12 mouse cellular contexts compared by ENCODE assay signal in genomic region chr1:156046688-156047087, GRCm38 (mm10). TPM values are rescaled to one million over a fixed set of nuclear protein-coding genes. Genes with fewer than 3 reads are reported as not detected.
DNase-seq lines count a peak whose midpoint lies in the region; ATAC-seq and TF ChIP-seq lines count a peak whose summit lies in the region.
"Had no signal": no experiment of that assay in that cellular context is flagged by ENCODE, and none has a peak within 500 bp of the region (broad histone marks: within the 10 kb centered on the region; RNA-seq: fewer than 3 reads in every experiment).

No protein-coding gene starts in this region.

- H3K36me3 ChIP-seq in forebrain, embryonic 14.5 days (ENCODE audit: control insufficient read depth, insufficient read depth, low read length) = peaks cover 48% of the 10 kb centered on the region
- peaks cover 43% of the 10 kb centered on the region for H3K36me3 ChIP-seq in forebrain, embryonic 12.5 days (replicated peaks)
- H3K36me3 ChIP-seq in C2C12 (ENCODE audit: control insufficient read depth, insufficient read depth) = peaks cover 81% of the 10 kb centered on the region
- peaks cover 8% of the 10 kb centered on the region for H3K36me3 ChIP-seq in kidney, postnatal 0 days (ENCODE audit: insufficient read depth, low read length)
- H3K36me3 ChIP-seq in hindbrain, embryonic 11.5 days (ENCODE audit: control insufficient read depth, insufficient read depth, low read length) = no peaks in the 10 kb centered on the region

- H3K4me2 ChIP-seq in forebrain, embryonic 14.5 days (ENCODE audit: low read length) = no peak overlapping the region
- no peak overlapping the region for H3K4me2 ChIP-seq in forebrain, embryonic 12.5 days
- no peak overlapping the region for H3K4me2 ChIP-seq in kidney, postnatal 0 days (ENCODE audit: low read length)
- no peak overlapping the region for H3K4me2 ChIP-seq in hindbrain, embryonic 11.5 days (replicated peaks; ENCODE audit: low read depth, low read length)
- H3K4me2 ChIP-seq: heart, embryonic 15.5 days; lung, embryonic 14.5 days had no signal

- no peaks in the 10 kb centered on the region for H3K9me3 ChIP-seq in forebrain, embryonic 14.5 days (replicated peaks; ENCODE audit: control insufficient read depth, low read length)
- no peaks in the 10 kb centered on the region for H3K9me3 ChIP-seq in forebrain, embryonic 12.5 days
- H3K9me3 ChIP-seq in kidney, postnatal 0 days (replicated peaks; ENCODE audit: low read length) = no peaks in the 10 kb centered on the region
- H3K9me3 ChIP-seq in hindbrain, embryonic 11.5 days (ENCODE audit: control insufficient read depth, low read length) = no peaks in the 10 kb centered on the region
- H3K9me3 ChIP-seq: heart, embryonic 15.5 days had no signal

- no peak overlapping the region for H3K9ac ChIP-seq in forebrain, embryonic 14.5 days (ENCODE audit: low read length)
- H3K9ac ChIP-seq in forebrain, embryonic 12.5 days = no peak overlapping the region
- no peak overlapping the region for H3K9ac ChIP-seq in kidney, postnatal 0 days (ENCODE audit: low read depth, low read length)
- no peak overlapping the region for H3K9ac ChIP-seq in hindbrain, embryonic 11.5 days (ENCODE audit: low read depth, low read length)
- H3K9ac ChIP-seq: heart, embryonic 15.5 days; lung, embryonic 14.5 days had no signal

- H3K27me3 ChIP-seq in forebrain, embryonic 14.5 days (replicated peaks; ENCODE audit: control insufficient read depth, insufficient read depth, low read length) = no peaks in the 10 kb centered on the region
- H3K27me3 ChIP-seq in forebrain, embryonic 12.5 days = no peaks in the 10 kb centered on the region
- H3K27me3 ChIP-seq in C2C12 (ENCODE audit: control insufficient read depth, insufficient read depth, insufficient read length) = no peaks in the 10 kb centered on the region
- no peaks in the 10 kb centered on the region for H3K27me3 ChIP-seq in kidney, postnatal 0 days (ENCODE audit: insufficient read depth, low read length)
- H3K27me3 ChIP-seq in hindbrain, embryonic 11.5 days (ENCODE audit: control insufficient read depth, insufficient read depth, low read length) = no peaks in the 10 kb centered on the region
- H3K27me3 ChIP-seq: heart, embryonic 15.5 days; Patski had no signal

- peaks cover 12% of the 10 kb centered on the region for H3K4me1 ChIP-seq in forebrain, embryonic 14.5 days (ENCODE audit: control insufficient read depth, insufficient read depth, low read length)
- peaks cover 16% of the 10 kb centered on the region for H3K4me1 ChIP-seq in forebrain, embryonic 12.5 days
- H3K4me1 ChIP-seq in kidney, postnatal 0 days (replicated peaks; ENCODE audit: insufficient read depth, low read length) = peaks cover 12% of the 10 kb centered on the region
- no peaks in the 10 kb centered on the region for H3K4me1 ChIP-seq in hindbrain, embryonic 11.5 days (replicated peaks; ENCODE audit: control insufficient read depth, insufficient read depth, low read length)

- ATAC-seq in forebrain, embryonic 14.5 days = no peak
- ATAC-seq in forebrain, embryonic 12.5 days (ENCODE audit: low FRiP score) = no peak
- no peak for ATAC-seq in kidney, postnatal 0 days (replicated peaks; ENCODE audit: low FRiP score, low read depth)
- ATAC-seq in hindbrain, embryonic 11.5 days (ENCODE audit: low FRiP score) = no peak
- ATAC-seq: Patski had no signal

- 88% methylated on average over 3 of the region's 3 CpGs for WGBS in forebrain, embryonic 14.5 days
- WGBS in forebrain, embryonic 12.5 days = 81% methylated on average over 3 of the region's 3 CpGs
- WGBS in kidney, postnatal 0 days = 60% methylated on average over 3 of the region's 3 CpGs
- WGBS in hindbrain, embryonic 11.5 days = 91% methylated on average over 3 of the region's 3 CpGs

- H3ac ChIP-seq in C2C12 (ENCODE audit: control insufficient read depth, insufficient read length, low read depth) = no peak overlapping the region

- no peak for TF ChIP-seq CTCF in C2C12 (IDR thresholded peaks at IDR 0.05; ENCODE audit: control insufficient read depth, insufficient read depth, insufficient read length)
- TF ChIP-seq CTCF in kidney, postnatal 0 days (IDR thresholded peaks at IDR 0.05; ENCODE audit: low read depth) = no peak

- peaks cover 74% of the 10 kb centered on the region for H3K79me3 ChIP-seq in C2C12 (ENCODE audit: low read depth)

- peaks cover 100% of the 10 kb centered on the region for H3K79me2 ChIP-seq in C2C12 (ENCODE audit: control insufficient read depth, insufficient read depth)

- H3K4me3 ChIP-seq in forebrain, embryonic 14.5 days (ENCODE audit: low read depth, low read length) = no peak overlapping the region
- no peak overlapping the region for H3K4me3 ChIP-seq in forebrain, embryonic 12.5 days (replicated peaks)
- H3K4me3 ChIP-seq in C2C12 (ENCODE audit: insufficient read depth, poor library complexity, severe bottlenecking) = no peak overlapping the region
- no peak overlapping the region for H3K4me3 ChIP-seq in kidney, postnatal 0 days (replicated peaks; ENCODE audit: low read depth, low read length)
- H3K4me3 ChIP-seq in hindbrain, embryonic 11.5 days (ENCODE audit: low read depth, low read length) = no peak overlapping the region
- H3K4me3 ChIP-seq: heart, embryonic 15.5 days had no signal

- H3K27ac ChIP-seq in forebrain, embryonic 14.5 days (ENCODE audit: low read depth, low read length) = no peak overlapping the region
- no peak overlapping the region for H3K27ac ChIP-seq in forebrain, embryonic 12.5 days
- H3K27ac ChIP-seq in kidney, postnatal 0 days = 0 out of 2 replicates have a peak overlapping the region, but pooled peaks have one; percentile 25
- no peak overlapping the region for H3K27ac ChIP-seq in hindbrain, embryonic 11.5 days (ENCODE audit: low read depth, low read length)
- H3K27ac ChIP-seq: heart, embryonic 15.5 days had no signal

- peak; percentile 18 for DNase-seq in forebrain, embryonic 14.5 days (ENCODE audit: low spot score)
- DNase-seq in cerebellum, postnatal 36 days = peak; percentile 31 to 33
- peak; percentile 45 for DNase-seq in kidney, postnatal 0 days (ENCODE audit: low spot score)
- DNase-seq in spleen, adult 12 weeks (ENCODE audit: low spot score) = no peak
- no peak for DNase-seq in left cerebral cortex, adult 11 months (ENCODE audit: low spot score)
- no peak for DNase-seq in hindbrain, embryonic 11.5 days (ENCODE audit: low spot score)
- DNase-seq: lung, embryonic 14.5 days; thymus, postnatal 25 days had no signal

TF ChIP-seq in C2C12, 6 proteins besides CTCF, POLR2A, EP300 and RAD21:
- peak; percentile 72 for TF ChIP-seq MYOD1 (IDR thresholded peaks at IDR 0.05; ENCODE audit: control insufficient read depth, insufficient read length, low read depth)
- no peak for TF ChIP-seq MYOG (IDR thresholded peaks at IDR 0.05; ENCODE audit: control insufficient read depth, extremely low read depth, insufficient read length)
TF ChIP-seq in C2C12: peak in this region for 1.

RNA-seq across cellular contexts. Expression of gene Tor1aip1, which starts 10.4 kb away (rescaled TPM):
- 24.3 and 29.7 TPM in 2 replicates for polyA plus RNA-seq in forebrain, embryonic 14.5 days (2014; fragmentation: Nextera tagmentation; extraction: Ambion mirVana)
- 37.9 and 40.6 TPM in 2 replicates for polyA plus RNA-seq in forebrain, embryonic 12.5 days (2016; fragmentation: Nextera tagmentation; extraction: Ambion mirVana)
- polyA plus RNA-seq in C2C12 (2012; fragmentation: generic; extraction: Trizol) = 16.5 TPM
- 54.7 and 55.2 TPM in 2 replicates for polyA plus RNA-seq in kidney, postnatal 0 days (2015; fragmentation: Nextera tagmentation; extraction: Ambion mirVana)
- 38.8 and 44.1 TPM in 2 replicates for polyA plus RNA-seq in hindbrain, embryonic 11.5 days (2014; fragmentation: Nextera tagmentation; extraction: Ambion mirVana)

RNA-seq across cellular contexts. Expression of gene Tor1aip2, which starts 11.5 kb away (rescaled TPM):
- 87.9 and 92.0 TPM in 2 replicates for polyA plus RNA-seq in forebrain, embryonic 14.5 days (2014; fragmentation: Nextera tagmentation; extraction: Ambion mirVana)
- polyA plus RNA-seq in forebrain, embryonic 12.5 days (2016; fragmentation: Nextera tagmentation; extraction: Ambion mirVana) = 89.3 and 91.0 TPM in 2 replicates
- polyA plus RNA-seq in C2C12 (2012; fragmentation: generic; extraction: Trizol) = 38.4 TPM
- 89.4 and 92.5 TPM in 2 replicates for polyA plus RNA-seq in kidney, postnatal 0 days (2015; fragmentation: Nextera tagmentation; extraction: Ambion mirVana)
- 112 and 123 TPM in 2 replicates for polyA plus RNA-seq in hindbrain, embryonic 11.5 days (2014; fragmentation: Nextera tagmentation; extraction: Ambion mirVana)

Comparison
In these comparisons a context has a peak if more than half of its experiments do, and no peak if none do; other contexts are left out.
1. DNase-seq: peak in forebrain, embryonic 14.5 days (single experiment), cerebellum, postnatal 36 days (2 of 2) and kidney, postnatal 0 days (single experiment); none in spleen, adult 12 weeks (single experiment), left cerebral cortex, adult 11 months (single experiment) and hindbrain, embryonic 11.5 days (single experiment).